Mouse (Mus musculus) lung, postnatal 0 days (tissue): ENCODE measurements at regions not wholly inside any gene's neighbourhood (a gene's known extent, or its start where the extent isn't known, plus 50 kb on each side); places are given as distances from the start of the nearest gene placed in this dataset.

Experiments used
- CTCF ChIP-seq: IDR thresholded peaks from 2 replicates; pipeline ENCODE4 v1.5.1; 2016; ENCODE audit warnings: antibody characterized with exemption, mild to moderate bottlenecking
- EP300 ChIP-seq: IDR thresholded peaks from 2 replicates; pipeline ENCODE4 v1.6.1; 2016; ENCODE audit warnings: antibody characterized with exemption, mild to moderate bottlenecking, control low read depth

- TF ChIP-seq CTCF = no peak
- no peak for TF ChIP-seq EP300
These were observed 207.6 kb upstream of the Arid1b start for GRCm38 (mm10) chr17:4786524-4786923.
